Mouse (Mus musculus): Measurements from ENCODE around the gene Tfip11.

Tfip11 gene

DNA sequence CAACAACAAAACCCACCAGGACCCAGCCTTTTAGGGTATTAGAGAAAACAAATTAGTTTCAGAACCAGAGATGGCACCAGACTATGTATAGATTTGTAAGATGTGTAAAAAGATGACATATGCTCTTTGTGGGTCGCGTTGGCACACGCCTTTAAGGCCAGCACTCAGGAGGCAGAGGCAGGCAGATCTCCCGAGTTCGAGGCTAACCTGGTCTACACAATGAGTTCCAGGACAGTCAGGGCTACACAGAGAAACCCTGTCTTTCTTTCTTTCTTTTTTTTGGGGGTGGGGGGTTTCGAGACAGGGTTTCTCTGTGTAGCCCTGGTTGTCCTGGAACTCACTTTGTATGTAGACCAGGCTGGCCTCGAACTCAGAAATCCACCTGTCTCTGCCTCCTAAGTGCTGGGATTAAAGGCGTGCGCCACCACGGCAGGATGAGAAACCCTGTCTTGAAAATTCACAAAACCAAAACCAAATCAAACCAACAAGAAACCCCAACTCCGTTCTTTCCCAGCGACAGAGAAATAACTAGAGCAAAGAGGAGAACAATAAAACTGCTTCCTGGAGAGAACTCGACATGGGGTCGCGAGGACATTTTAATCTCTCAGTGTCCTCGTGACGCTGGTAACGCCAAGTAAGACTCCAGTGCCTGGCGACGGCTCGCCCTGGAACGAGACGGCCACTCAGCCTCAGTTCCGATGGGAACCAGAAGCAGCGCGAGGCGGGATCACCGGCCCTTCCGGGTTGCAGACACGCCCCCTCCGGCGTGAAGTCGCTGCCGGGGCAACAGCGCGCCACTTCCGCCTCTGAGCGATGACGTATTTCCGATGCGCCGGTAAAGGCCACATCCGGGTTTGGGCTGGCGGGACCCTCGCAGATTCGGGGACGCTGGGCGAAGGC lies at the start of gene Tfip11:
Gene Tfip11 (plus strand): TSS at position 813 of the 900 bp plus-strand sequence.
- DNase-seq: peak; percentile 96

DNA sequence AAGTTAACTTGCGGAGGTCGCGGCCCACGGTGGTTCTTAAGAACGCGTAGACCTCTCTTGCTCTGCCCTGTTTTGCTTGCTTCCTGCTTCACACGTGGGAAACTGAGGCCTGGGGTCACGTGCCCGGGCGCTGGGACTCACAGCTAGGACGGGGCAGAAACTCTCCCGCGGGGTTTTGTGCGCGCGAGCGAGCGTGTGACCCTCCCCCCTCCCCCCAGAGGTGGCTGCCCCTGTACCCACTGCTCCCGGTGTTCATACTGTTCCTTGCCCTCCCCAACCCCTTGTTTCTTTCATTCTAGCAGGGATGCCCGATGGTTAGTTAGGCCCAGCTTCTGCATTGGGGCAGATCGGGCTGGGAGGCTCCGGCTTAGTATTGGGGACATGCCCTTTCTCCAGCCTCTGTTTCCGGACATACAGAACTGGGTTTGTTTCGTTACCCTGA lies 49.2 kb upstream of the Tfip11 start:
- DNase-seq: no peak

DNA sequence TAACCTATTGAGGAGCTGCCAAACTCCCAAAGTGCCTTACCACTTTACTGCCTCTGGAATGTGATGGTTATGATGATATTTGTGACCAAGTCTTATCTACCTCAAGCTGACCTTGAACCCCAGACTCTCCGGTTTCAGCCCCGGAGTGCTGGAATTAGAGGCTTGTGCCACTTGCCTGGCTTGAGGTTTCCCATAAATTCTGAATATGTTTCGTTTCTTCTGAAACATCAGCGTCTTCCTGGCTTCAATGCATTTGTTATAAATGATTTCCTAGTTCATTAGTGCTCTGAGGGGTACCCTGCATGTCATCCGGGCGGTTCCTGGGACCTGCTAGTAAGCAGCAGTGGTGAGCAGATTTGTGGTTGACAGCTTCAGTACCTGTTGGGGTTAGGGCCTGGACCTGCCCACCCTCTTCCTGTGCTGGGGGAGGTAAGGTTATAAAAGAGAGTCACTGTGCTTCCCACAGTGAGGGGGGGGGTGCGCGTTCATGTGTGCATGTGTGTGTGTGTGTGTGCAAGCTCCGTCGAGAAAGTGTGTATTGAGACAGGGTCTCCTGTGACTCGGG lies 48.2 kb upstream of the Tfip11 start:
- DNase-seq: peak; percentile 33

- DNase-seq: no peak
Observed at GRCm38 (mm10) chr5:112279181-112280021, 46.8 kb upstream of the Tfip11 start.

- DNase-seq: no peak
Observed at GRCm38 (mm10) chr5:112280151-112280550, 46.0 kb upstream of the Tfip11 start.

DNA sequence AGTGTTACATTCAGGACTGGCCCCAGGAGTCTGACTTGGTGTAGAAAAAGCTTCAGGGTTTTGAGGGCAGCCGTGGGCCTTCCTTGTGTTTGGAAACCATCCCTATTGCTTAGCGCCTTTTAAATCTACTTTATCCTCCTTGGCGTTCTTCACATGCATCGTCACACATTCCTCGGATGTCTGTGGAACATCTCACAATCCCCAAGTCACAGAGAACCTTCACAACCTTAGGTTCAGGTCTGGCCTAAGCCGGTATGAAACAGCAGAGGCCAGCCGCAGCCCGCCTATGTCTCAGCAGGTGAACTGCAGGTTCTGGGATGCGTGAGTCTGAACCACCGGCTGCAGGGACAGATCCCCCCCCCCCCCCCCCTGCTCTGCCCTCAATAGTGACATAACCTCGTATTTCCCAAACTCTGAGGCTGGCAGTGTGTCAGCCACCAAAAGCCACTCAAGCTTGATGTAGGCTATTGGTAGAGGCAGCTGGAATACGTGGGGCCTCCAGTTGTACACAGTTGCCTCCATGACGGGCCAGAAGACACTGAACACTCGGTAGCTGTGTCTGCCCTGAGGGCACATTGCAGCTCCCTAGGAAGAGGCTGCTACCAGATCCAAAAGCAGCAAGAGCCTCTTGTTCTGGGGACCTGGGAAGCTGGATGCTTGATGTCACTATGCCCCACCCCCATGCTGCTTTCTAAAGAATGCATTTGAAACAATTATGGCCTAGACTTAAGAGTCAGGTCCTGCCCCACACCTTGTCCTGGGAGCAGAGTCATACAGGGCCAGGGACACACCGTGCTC lies 45.1 kb upstream of the Tfip11 start:
- DNase-seq: no peak

DNA sequence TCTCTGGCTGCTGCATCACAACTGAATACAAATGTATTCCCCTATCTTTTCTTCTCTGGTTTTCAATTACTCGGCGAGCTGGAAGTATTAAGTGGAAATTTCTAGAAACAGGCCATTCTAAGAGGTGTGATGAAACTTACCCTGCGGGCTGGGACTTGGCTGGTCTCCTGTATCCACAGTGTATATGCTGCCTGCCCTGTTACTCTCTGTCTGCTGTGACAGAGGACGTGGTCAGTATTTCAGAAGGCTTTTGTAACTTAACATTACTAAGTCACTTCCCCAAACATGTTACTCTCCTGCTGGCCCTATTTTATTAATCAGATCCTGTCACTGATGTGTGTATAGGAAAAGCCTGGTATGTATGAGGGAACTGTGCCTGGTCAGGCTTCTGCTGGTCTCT lies 44.5 kb upstream of the Tfip11 start:
- DNase-seq: no peak

DNA sequence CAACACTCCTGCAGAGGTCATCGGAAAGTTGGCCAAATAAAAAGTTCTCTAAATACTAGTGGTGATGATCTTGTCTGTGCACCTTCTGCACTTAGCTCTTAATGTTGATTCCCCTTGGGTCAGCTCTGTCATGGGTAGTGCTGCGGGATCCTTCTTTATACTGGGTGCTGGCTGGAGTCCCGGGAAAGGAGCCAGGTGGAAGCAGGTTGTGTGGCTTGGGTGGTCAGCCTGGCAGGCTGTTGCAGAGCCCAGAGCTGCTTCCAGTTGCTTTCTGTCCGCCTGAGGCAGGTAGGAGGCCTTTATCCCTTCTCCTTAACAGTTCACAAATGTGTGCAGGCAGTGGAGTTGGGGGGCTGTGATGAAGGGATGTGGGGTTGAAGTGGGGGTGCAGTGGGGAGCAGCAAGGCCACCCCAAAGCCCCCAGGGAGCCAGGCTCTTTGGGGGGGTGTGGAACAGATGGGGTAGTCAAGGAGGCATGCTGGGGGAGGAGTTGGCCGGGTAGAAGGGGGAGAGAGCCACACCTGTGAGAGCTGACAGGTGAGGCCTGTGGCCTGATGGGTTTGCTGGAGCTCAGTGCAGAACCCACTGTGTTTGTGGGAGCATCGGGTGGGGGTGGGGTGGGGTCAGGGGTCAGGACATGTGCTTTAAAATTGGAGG lies 43.9 kb upstream of the Tfip11 start:
- DNase-seq: no peak

GRCm38 (mm10) chr5:112282780-112283482 lies 43.2 kb upstream of the Tfip11 start:
- no peak for DNase-seq

- peak; percentile 28 for DNase-seq
Observed at GRCm38 (mm10) chr5:112283543-112284202, 42.5 kb upstream of the Tfip11 start.

DNA sequence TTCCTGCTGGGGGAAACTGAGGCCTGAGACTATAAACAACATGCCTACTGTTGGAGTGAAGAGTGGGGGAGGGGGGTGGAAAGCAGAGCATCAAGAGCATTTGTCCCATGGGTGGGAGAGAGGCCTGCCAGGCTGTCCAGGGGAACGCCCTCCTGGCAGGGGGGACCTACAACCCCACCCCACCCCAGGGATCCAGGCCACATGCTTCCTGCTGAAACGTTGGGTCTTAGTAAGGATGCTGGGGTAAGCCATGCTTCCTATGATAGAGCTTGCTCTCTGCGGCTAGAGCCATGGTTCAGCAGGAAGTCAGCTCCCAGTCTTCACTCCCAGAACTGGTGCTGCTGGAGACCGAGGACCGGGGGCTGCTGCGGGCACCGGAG lies 42.0 kb upstream of the Tfip11 start:
- DNase-seq: no peak

DNA sequence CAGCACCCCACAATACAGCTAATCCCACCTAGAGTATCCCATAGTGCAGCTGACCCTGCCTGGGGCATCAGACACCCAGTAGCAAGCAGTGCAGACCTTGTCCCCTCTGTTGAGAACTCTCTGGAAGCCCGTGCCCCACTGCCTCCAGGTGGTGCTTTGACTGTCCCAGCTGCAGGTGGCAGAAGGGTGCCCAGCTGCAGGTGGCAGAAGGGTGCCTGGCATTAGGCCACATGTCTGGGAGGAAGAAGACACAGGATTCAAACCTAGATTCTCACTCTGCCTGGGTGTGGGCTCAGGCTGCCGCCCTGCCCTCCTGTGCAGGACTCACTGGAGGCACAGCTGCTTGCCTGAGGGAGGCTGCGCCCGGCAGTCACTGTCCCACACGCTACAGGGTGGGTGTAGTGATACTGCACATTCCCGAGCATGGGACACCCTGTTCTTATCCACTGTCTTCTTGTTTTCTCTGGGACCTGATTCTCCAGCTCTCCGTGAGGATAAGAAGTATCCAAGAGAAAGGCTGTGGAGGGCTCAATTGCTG lies 40.5 kb upstream of the Tfip11 start:
- peak; percentile 63 for DNase-seq

DNA sequence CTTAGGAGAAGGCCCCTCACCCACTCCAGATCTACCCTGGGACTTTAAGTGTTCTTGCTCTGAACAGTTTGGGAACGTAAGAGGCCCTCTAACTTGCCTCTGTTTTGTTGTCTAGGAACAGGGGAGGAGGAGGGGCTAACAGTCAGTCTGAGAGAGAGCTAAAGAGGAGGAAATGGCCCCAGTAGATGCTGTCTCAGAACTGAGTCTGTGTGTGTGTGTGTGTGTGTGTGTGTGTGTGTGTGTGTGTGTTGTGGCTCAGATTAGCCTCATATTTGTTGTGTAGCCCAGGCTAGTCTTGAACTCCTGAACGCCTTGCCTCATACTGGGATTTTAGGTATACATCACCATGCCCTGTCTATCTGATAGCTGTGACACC lies 39.6 kb upstream of the Tfip11 start:
- no peak for DNase-seq

GRCm38 (mm10) chr5:112286984-112287641 lies 39.0 kb upstream of the Tfip11 start:
- DNase-seq: peak; percentile 56

GRCm38 (mm10) chr5:112287652-112288051 lies 38.5 kb upstream of the Tfip11 start:
- DNase-seq: no peak

DNA sequence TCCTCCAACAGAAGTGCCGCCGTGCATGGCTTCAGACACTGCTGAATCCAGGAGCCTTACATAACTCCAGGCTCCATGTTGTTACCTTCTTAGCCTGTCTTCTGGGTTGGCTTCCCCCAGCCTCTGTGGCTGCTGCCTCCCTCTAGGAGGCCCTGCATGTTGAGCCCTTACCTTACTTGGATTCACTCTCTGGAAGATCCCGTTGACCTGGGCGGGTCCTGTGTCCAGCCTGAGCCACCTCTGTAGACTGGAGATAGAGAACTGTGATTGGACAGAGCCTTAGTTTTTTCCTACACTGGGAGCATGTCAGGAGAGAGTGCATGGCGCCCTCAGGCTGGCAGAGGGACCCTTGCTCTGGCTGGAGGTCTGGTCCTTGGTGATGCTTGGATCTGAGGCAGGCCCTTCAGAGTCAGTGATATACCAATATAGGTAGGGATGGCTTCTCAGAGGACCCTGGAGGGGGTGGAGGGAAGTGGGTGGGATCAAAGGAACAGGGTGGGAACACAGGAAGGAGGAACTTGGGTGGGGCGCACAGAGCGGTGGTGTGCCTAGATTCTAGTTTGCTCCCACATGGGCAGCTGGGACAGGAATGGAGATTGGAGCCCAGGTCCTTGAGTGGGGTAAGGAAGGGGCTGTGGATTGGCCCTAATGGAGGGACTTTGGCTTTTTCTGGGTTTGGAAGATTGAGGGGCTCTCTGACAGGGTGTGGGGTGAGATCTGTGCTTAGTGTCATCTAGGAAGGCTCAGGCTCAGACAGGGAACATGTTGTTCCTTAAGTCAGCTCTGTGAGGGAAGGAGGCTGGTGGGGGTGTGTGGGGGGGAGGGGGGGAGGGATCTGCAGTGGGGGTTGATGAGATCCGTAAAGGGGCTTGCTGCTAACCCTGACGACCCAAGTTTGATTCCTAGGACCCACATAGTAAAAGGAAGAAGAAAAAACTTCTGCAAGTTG lies 37.7 kb upstream of the Tfip11 start:
- DNase-seq: no peak

DNA sequence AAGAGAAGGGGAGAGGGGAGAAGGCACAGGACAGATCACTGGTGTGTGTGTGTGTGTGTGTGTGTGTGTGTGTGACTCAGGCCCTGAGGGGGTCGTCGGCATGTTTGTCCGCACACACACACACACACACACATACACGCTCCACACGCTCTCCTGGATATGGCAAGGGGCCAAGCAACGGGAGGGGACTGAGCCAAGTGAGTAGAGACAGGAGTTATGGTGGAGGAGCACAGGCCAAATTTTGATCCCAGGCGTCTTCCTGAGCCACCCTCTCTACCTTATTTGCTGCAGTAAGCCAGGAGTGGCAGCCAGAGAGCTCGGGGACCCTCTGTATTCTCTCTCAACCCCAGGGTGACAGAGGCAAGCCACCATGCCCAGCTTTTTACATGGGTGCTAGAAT lies 36.9 kb upstream of the Tfip11 start:
- DNase-seq: no peak

DNA sequence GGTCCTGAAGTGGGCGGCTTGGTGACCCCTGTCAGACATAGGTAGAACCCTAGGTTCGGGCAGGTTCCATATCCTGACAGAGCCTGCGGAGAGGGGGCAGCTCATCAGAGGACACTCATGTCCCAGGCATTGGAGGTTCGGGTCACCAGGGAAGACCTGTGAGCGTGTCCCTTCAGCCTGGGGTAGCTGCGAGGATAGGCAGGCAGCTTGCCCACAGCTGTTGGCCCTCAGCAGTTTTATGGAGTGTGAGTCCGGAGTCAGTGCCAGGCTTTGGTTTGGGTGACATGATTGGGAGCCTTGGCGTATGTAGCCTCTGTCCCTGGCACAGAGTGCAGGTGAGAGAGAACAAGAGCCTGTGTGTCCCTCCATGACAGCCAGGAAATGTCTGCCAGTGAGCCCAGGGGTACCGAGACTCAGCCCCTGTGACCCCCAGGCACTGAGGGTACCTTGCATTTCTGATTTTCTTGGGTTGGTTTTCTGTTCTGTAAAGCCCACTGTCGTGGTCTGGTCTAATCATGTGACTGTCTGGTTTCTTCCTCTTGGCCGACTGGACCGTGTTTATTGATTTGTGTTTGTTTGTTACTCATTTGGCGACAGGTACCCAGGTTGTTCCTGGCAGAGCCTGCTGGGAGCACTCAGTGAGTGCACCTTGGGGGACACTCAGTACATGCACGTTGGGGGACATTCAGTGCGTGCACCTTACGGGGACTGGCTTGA lies 36.2 kb upstream of the Tfip11 start:
- no peak for DNase-seq

Measured in thymus, postnatal 4 days (tissue).